In genomic region chr4:154071941-154072340, GRCm38 (mm10) we compare ENCODE assay signal across 20 mouse cellular contexts. TPM values are rescaled to one million over a fixed set of nuclear protein-coding genes. Genes with fewer than 3 reads are reported as not detected.
A peak's percentile ranks its signal among the peaks of the same experiment; 100 is the strongest.
DNase-seq lines count a peak whose midpoint lies in the region; ATAC-seq lines count a peak whose summit lies in the region.
"Had no signal": no experiment of that assay in that cellular context is flagged by ENCODE, and none has a peak within 500 bp of the region (broad histone marks: within the 10 kb centered on the region; RNA-seq: fewer than 3 reads in every experiment).

No protein-coding gene starts in this region.

- H3K36me3 ChIP-seq in embryonic facial prominence, embryonic 10.5 days (replicated peaks) = no peaks in the 10 kb centered on the region
- no peaks in the 10 kb centered on the region for H3K36me3 ChIP-seq in embryonic facial prominence, embryonic 14.5 days (ENCODE audit: control insufficient read depth, insufficient read depth, low read length)
- no peaks in the 10 kb centered on the region for H3K36me3 ChIP-seq in hindbrain, embryonic 14.5 days (replicated peaks; ENCODE audit: control insufficient read depth, insufficient read depth)
- no peaks in the 10 kb centered on the region for H3K36me3 ChIP-seq in midbrain, embryonic 15.5 days (replicated peaks)
- H3K36me3 ChIP-seq: heart, embryonic 13.5 days; kidney, embryonic 15.5 days; liver, embryonic 12.5 days had no signal

- peak overlapping the region; percentile 30 for H3K4me3 ChIP-seq in embryonic facial prominence, embryonic 10.5 days
- no peak overlapping the region for H3K4me3 ChIP-seq in embryonic facial prominence, embryonic 14.5 days (ENCODE audit: low read depth, low read length)
- H3K4me3 ChIP-seq in hindbrain, embryonic 14.5 days (replicated peaks; ENCODE audit: low read length) = 0 out of 2 replicates have a peak overlapping the region, but pooled peaks have one; percentile 4
- H3K4me3 ChIP-seq in midbrain, embryonic 15.5 days = no peak overlapping the region
- H3K4me3 ChIP-seq: heart, embryonic 13.5 days; kidney, embryonic 15.5 days; liver, embryonic 12.5 days; megakaryocyte, embryonic 14.5 days had no signal

- peaks cover 16% of the 10 kb centered on the region for H3K4me1 ChIP-seq in embryonic facial prominence, embryonic 10.5 days
- H3K4me1 ChIP-seq in embryonic facial prominence, embryonic 14.5 days (ENCODE audit: control insufficient read depth, insufficient read depth, low read length) = no peaks in the 10 kb centered on the region
- 0 out of 2 replicates have a peak, but pooled peaks cover 5% of the 10 kb centered on the region for H3K4me1 ChIP-seq in hindbrain, embryonic 14.5 days (replicated peaks; ENCODE audit: control insufficient read depth, insufficient read depth, low read length)
- H3K4me1 ChIP-seq in midbrain, embryonic 15.5 days = peaks cover 5% of the 10 kb centered on the region
- H3K4me1 ChIP-seq: heart, embryonic 13.5 days; kidney, embryonic 15.5 days; liver, embryonic 12.5 days; megakaryocyte, embryonic 14.5 days had no signal

- H3K27me3 ChIP-seq in embryonic facial prominence, embryonic 10.5 days (replicated peaks; ENCODE audit: low read depth, poor library complexity, severe bottlenecking) = peaks cover 53% of the 10 kb centered on the region
- peaks cover 31% of the 10 kb centered on the region for H3K27me3 ChIP-seq in embryonic facial prominence, embryonic 14.5 days (replicated peaks; ENCODE audit: control insufficient read depth, insufficient read depth, low read length)
- peaks cover 28% of the 10 kb centered on the region for H3K27me3 ChIP-seq in hindbrain, embryonic 14.5 days (ENCODE audit: control insufficient read depth, insufficient read depth, low read length)
- H3K27me3 ChIP-seq in midbrain, embryonic 15.5 days (replicated peaks) = peaks cover 31% of the 10 kb centered on the region

- 19% methylated on average over 16 of the region's 16 CpGs for WGBS in embryonic facial prominence, embryonic 10.5 days
- 26% methylated on average over 10 of the region's 16 CpGs for WGBS in embryonic facial prominence, embryonic 14.5 days
- 16% methylated on average over 16 of the region's 16 CpGs for WGBS in hindbrain, embryonic 14.5 days
- WGBS in midbrain, embryonic 15.5 days = 19% methylated on average over 16 of the region's 16 CpGs

- 0 out of 2 replicates have a peak overlapping the region, but pooled peaks have one; percentile 15 for H3K4me2 ChIP-seq in embryonic facial prominence, embryonic 14.5 days (ENCODE audit: low read depth, low read length)
- H3K4me2 ChIP-seq in hindbrain, embryonic 14.5 days (replicated peaks) = peak overlapping the region; percentile 37
- peak overlapping the region; percentile 40 for H3K4me2 ChIP-seq in midbrain, embryonic 15.5 days
- H3K4me2 ChIP-seq: heart, embryonic 13.5 days; kidney, embryonic 15.5 days; liver, embryonic 12.5 days had no signal

- H3K27ac ChIP-seq in embryonic facial prominence, embryonic 10.5 days (replicated peaks) = no peak overlapping the region
- H3K27ac ChIP-seq in embryonic facial prominence, embryonic 14.5 days (replicated peaks; ENCODE audit: low read depth, low read length) = no peak overlapping the region
- no peak overlapping the region for H3K27ac ChIP-seq in hindbrain, embryonic 14.5 days
- H3K27ac ChIP-seq in midbrain, embryonic 15.5 days = no peak overlapping the region
- H3K27ac ChIP-seq: heart, embryonic 13.5 days; kidney, embryonic 15.5 days; liver, embryonic 12.5 days had no signal

- H3K9me3 ChIP-seq in embryonic facial prominence, embryonic 10.5 days = no peaks in the 10 kb centered on the region
- no peaks in the 10 kb centered on the region for H3K9me3 ChIP-seq in embryonic facial prominence, embryonic 14.5 days (ENCODE audit: control insufficient read depth, low read length)
- no peaks in the 10 kb centered on the region for H3K9me3 ChIP-seq in hindbrain, embryonic 14.5 days (ENCODE audit: control insufficient read depth, low read length)
- H3K9me3 ChIP-seq in midbrain, embryonic 15.5 days = no peaks in the 10 kb centered on the region
- H3K9me3 ChIP-seq: heart, embryonic 13.5 days; kidney, embryonic 15.5 days; liver, embryonic 12.5 days; megakaryocyte, embryonic 14.5 days had no signal

- no peak overlapping the region for H3K9ac ChIP-seq in embryonic facial prominence, embryonic 14.5 days (ENCODE audit: low read depth, low read length)
- no peak overlapping the region for H3K9ac ChIP-seq in hindbrain, embryonic 14.5 days
- H3K9ac ChIP-seq in midbrain, embryonic 15.5 days = no peak overlapping the region
- H3K9ac ChIP-seq: heart, embryonic 13.5 days; kidney, embryonic 15.5 days; liver, embryonic 12.5 days had no signal

- peak; percentile 35 for DNase-seq in embryonic facial prominence, embryonic 10.5 days (ENCODE audit: low spot score)
- peak; percentile 72 for DNase-seq in embryonic facial prominence, embryonic 14.5 days (ENCODE audit: low spot score)
- no peak for DNase-seq in hindbrain, embryonic 14.5 days (ENCODE audit: low spot score)
- DNase-seq in ovary, postnatal 36 days (ENCODE audit: low spot score) = no peak
- no peak for DNase-seq in kidney, adult 18-20 months
- DNase-seq in layer of hippocampus, postnatal 36 days = no peak
- DNase-seq: adrenal gland, postnatal 25 days; cerebellum, postnatal 36 days; gastrocnemius, postnatal 10 days; retina, postnatal 1 day; thymus, adult 18-20 months had no signal

- peak; percentile 48; the same call in 1 of the 2 replicates for ATAC-seq in embryonic facial prominence, embryonic 14.5 days (ENCODE audit: low read depth)
- no peak for ATAC-seq in hindbrain, embryonic 14.5 days (ENCODE audit: low FRiP score)
- ATAC-seq in midbrain, embryonic 15.5 days (replicated peaks) = no peak
- ATAC-seq: CD4-positive, CD25-positive, alpha-beta regulatory T cell, adult 4 months; liver, embryonic 12.5 days; lung, postnatal 0 days had no signal

RNA-seq across cellular contexts. Expression of gene Ccdc27, which starts 29.5 kb away (rescaled TPM):
- polyA plus RNA-seq in embryonic facial prominence, embryonic 10.5 days (2016; fragmentation: Nextera tagmentation; extraction: Ambion mirVana) = not detected in 2 replicates
- polyA plus RNA-seq in embryonic facial prominence, embryonic 14.5 days (2014; fragmentation: Nextera tagmentation; extraction: Ambion mirVana) = 0.09 TPM in 1 of 2 replicates, not detected in the other
- polyA plus RNA-seq in hindbrain, embryonic 14.5 days (2014; fragmentation: Nextera tagmentation; extraction: Ambion mirVana) = not detected in 2 replicates
- polyA plus RNA-seq in midbrain, embryonic 15.5 days (2015; fragmentation: Nextera tagmentation; extraction: Ambion mirVana) = not detected in 2 replicates
- total RNA-seq in layer of hippocampus, postnatal 36 days (2021) = 1 to 10 TPM; 1.1 to 1.3 TPM
- total RNA-seq: adrenal gland, postnatal 25 days; gastrocnemius, postnatal 10 days had no signal
- polyA plus RNA-seq: CD4-positive, CD25-positive, alpha-beta regulatory T cell, adult 4 months; heart, embryonic 13.5 days; lung, postnatal 0 days; neural tube, embryonic 11.5 days; spleen, adult 2 months had no signal

RNA-seq across cellular contexts. Expression of gene Smim1, which starts 45.9 kb away (rescaled TPM):
- polyA plus RNA-seq in embryonic facial prominence, embryonic 10.5 days (2016; fragmentation: Nextera tagmentation; extraction: Ambion mirVana) = 19.3 and 24.5 TPM in 2 replicates
- 34.3 TPM in 2 replicates for polyA plus RNA-seq in embryonic facial prominence, embryonic 14.5 days (2014; fragmentation: Nextera tagmentation; extraction: Ambion mirVana)
- 12.1 and 16.6 TPM in 2 replicates for polyA plus RNA-seq in hindbrain, embryonic 14.5 days (2014; fragmentation: Nextera tagmentation; extraction: Ambion mirVana)
- 8.2 and 11.5 TPM in 2 replicates for polyA plus RNA-seq in midbrain, embryonic 15.5 days (2015; fragmentation: Nextera tagmentation; extraction: Ambion mirVana)
- 1 to 10 TPM; 6.6 to 7.6 TPM for total RNA-seq in layer of hippocampus, postnatal 36 days (2021)

Comparison
In these comparisons a context has a peak if more than half of its experiments do, and no peak if none do; other contexts are left out.
1. H3K4me3 ChIP-seq: peak in embryonic facial prominence, embryonic 10.5 days (single experiment) and hindbrain, embryonic 14.5 days (single experiment); none in embryonic facial prominence, embryonic 14.5 days (single experiment) and midbrain, embryonic 15.5 days (single experiment).
2. DNase-seq: peak in embryonic facial prominence, embryonic 10.5 days (single experiment) and embryonic facial prominence, embryonic 14.5 days (single experiment); none in hindbrain, embryonic 14.5 days (single experiment), ovary, postnatal 36 days (single experiment), kidney, adult 18-20 months (single experiment) and layer of hippocampus, postnatal 36 days (0 of 2).
3. Peak in every context shown above with its lines, with median percentiles within 50 percentile points of each other: H3K4me2 ChIP-seq.